Mouse (Mus musculus) heart, postnatal 0 days (tissue): ENCODE data around the gene Dysf.

Source experiments
- CTCF ChIP-seq: IDR thresholded peaks from 2 replicates; pipeline ENCODE4 v1.5.1; 2016; ENCODE audit warnings: antibody characterized with exemption, control low read depth, low read depth
- EP300 ChIP-seq: IDR thresholded peaks from 2 replicates; pipeline ENCODE4 v1.6.1; 2016; ENCODE audit warnings: antibody characterized with exemption, low read depth

- TF ChIP-seq CTCF = no peak
- no peak for TF ChIP-seq EP300
Observed at GRCm38 (mm10) chr6:84191656-84192250, 183.4 kb downstream of the Dysf start.
